Mouse (Mus musculus): Measurements from ENCODE around the gene Zglp1.

DNA sequence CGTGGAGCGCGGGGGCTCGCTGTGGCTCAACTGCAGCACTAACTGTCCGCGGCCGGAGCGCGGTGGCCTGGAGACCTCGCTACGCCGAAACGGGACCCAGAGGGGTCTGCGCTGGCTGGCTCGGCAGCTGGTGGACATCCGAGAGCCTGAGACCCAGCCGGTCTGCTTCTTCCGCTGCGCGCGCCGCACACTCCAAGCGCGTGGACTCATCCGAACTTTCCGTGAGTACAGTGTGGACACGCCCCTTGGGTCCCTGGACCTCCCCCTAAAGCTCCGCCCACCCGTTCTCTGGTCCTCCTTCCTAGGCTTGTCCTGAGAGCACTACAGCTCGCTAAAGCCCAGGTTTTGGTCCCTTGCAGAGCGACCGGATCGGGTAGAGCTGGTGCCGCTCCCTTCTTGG lies 33.8 kb downstream of the Zglp1 start:
- no peak for TF ChIP-seq HCFC1 (IDR thresholded peaks at IDR 0.05; ENCODE audit: borderline replicate concordance, insufficient read depth, low read length)
- no peak for TF ChIP-seq MAFK (IDR thresholded peaks at IDR 0.05; ENCODE audit: insufficient read depth, low read depth, low read length)
